Mouse (Mus musculus) forebrain, embryonic 11.5 days (tissue): ENCODE results near the gene Il7r. TPM values are rescaled to one million over a fixed set of nuclear protein-coding genes. Genes with fewer than 3 reads are reported as not detected.

ENCODE experiments used
- polyA plus RNA-seq: library from polyadenylated mRNA; unstranded; fragments of >200 nt; fragmentation: Nextera tagmentation; extraction: Ambion mirVana; gene quantifications from 2 replicates; pipeline ENCODE4 v1.2.1, GENCODE M21; 2014

Il7r gene
- polyA plus RNA-seq, 1 experiment from 2014 or later = not detected

Other genes starting within 250 kb of the Il7r start
- gene Ugt3a2, start 194.6 kb downstream of the Il7r start, polyA plus RNA-seq = not detected in 2 replicates
- 0.33 and 0.77 TPM in 2 replicates for gene Capsl, start 94.1 kb downstream of the Il7r start, polyA plus RNA-seq
- gene Spef2, start 218.7 kb upstream of the Il7r start, polyA plus RNA-seq = 0.73 and 0.94 TPM in 2 replicates